Mouse (Mus musculus): ENCODE data around the gene Zmiz1.

Gene Zmiz1

DNA sequence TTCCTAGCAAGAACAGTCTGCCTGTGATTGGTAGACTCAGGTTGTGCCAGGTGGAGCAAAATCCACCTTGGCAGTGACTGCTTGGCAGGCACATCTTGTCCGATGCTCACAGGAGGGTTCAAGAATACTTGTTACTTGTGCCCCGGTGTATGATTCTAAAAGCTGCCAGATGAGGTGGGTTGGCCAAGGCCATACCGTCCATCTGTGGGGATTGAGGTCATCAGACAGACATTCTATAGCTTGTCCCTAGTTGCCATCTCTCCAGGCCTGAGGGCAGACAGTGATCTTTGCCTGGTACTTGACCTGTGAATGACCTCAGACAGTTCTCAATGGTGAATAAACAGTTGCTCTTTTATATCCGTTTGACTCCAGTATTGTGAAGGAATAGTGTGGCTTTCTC, 161.8 kb downstream of the Zmiz1 start:
- peak; percentile 52 to 56 for DNase-seq

DNA sequence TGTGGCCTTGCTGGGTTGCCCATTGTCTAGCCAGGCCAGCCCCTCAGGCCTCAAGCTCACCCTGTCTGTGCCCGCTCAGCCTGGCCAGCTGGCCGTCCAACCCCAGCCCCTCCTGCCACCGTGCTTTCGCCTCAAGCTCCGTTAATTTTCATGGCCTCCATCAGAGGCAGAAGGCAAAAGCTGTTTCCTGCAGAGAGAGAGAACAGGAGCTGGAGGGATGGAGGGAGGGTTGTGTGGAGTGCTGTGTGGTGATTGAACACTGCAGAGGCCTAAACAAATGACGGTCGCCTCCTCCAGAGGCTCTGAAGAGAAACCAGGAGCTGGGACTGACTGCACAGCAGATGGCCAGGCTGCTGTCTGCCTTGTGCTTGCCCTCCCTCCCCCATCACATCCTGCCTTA, 164.7 kb downstream of the Zmiz1 start:
- DNase-seq = peak; percentile 63 to 69

- DNase-seq = no peak
Measured at GRCm38 (mm10) chr14:25624659-25625058, 165.7 kb downstream of the Zmiz1 start.

GRCm38 (mm10) chr14:25627599-25628255, 168.7 kb downstream of the Zmiz1 start:
- DNase-seq = peak; percentile 73 to 80

DNA sequence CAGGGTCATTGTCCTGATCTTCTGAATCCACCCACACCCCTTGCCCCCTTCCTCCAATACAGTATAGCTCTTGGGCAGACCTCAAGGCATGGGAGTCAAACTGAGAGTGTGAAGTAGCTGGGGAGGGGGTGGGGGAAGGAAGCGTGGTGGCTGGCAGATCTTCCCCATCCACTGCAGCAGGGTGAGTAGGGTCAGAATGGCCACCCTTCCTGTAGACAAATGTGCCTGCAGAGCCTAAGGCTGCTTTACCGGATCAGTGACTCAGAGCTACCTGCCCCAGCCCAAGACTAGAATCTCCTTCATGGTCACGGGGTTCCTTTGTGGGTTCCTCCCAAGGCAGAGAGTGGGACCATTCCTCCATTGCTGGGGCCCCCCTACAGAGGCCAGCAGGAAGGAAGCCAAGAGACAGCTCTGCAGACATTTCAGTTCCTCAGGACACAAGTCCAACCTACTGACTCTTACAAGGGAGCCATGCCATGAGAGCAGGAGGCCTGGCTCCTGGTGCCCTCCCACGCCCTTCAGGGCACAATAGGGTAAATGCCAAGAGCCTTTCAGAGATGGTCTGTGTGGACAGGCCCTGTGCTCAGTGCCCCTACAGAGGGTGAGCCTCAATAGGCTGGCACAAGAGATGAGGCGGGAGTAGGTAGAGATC, 169.6 kb downstream of the Zmiz1 start:
- DNase-seq = peak in 1 of 2 experiments; percentile 45

- DNase-seq = no peak
Measured at GRCm38 (mm10) chr14:25629866-25630606, 171.1 kb downstream of the Zmiz1 start.

DNA sequence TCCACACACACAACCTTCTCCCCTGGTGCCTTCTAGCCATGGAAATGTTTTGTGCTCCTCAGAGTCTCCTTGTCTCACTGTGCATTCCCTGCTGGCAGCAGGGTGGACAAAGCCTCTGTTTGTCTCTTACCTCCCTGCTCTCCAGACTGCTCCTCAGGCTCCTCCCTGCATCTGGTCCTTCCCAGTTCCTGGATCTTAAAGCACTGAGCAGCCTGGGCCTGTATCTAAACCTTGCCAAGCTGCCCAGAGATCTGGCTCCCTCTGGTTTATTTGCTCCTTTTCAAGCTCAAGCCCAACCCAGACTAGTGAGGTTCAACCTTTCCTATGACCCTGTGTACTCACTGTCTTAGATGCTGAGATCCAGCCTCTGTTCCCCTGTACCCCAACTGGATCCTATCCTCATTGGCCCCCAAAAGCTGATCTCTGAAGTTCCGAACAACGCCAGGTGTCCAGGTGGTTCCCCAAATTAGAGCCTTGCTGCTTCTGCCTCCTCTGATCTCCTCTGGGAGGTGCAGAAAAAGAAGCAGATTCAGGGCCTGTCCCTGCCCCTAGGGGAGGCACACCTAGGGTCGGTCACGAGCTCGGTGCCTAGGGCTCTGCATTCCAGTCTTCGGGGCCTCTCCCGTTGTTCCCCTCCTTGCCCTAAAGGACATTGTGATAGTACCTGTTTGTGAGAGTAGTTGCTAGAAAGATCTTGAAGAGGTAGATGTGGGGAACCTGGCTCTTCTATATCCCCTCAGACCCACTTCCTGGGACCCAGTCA, 171.8 kb downstream of the Zmiz1 start:
- peak in 1 of 2 experiments; percentile 47 for DNase-seq

GRCm38 (mm10) chr14:25631481-25631880, 172.5 kb downstream of the Zmiz1 start:
- peak; percentile 63 to 72 for DNase-seq

DNA sequence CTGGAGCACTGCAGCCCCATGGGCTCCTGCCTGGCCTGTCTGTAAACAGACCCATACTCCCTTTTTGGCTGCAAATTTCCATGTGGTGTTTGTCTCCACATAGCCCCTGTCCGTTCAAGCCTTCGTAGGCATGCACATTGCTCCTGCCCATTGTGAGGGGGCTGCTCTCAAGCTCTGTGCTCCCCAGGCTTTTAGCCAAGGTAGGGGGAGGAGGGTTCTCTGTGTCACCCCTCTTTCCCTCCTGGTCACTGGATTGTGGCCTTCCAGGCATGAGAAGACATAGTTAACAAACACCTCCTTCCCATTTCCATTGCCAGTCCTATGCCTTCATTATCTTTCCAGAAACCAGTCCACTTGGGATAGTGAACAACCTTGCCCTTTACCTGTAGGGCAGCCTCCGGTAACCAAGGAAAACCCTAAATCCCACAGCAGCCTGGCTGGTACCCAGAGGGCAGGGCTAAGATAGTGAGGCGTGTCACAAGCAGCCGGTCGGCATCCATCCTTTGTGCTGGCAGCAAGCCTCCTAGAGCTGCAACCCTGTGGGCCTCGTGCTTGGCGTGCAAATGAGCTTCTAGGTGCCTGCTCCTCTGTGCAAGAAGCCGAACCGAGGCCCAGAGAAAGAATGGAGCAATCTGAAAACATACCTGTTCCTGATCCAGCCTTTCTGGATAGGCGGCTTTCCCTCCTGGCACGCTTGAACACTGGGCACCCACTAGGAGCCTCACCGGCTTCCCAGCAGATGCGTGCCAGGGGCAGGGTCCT, 174.7 kb downstream of the Zmiz1 start:
- peak; percentile 68 to 70 for DNase-seq

- no peak for DNase-seq
Measured at GRCm38 (mm10) chr14:25634328-25634727, 175.3 kb downstream of the Zmiz1 start.

- no peak for DNase-seq
Measured at GRCm38 (mm10) chr14:25635746-25636145, 176.8 kb downstream of the Zmiz1 start.

- peak; percentile 76 to 84 for DNase-seq
Measured at GRCm38 (mm10) chr14:25636297-25636696, 177.3 kb downstream of the Zmiz1 start.

DNA sequence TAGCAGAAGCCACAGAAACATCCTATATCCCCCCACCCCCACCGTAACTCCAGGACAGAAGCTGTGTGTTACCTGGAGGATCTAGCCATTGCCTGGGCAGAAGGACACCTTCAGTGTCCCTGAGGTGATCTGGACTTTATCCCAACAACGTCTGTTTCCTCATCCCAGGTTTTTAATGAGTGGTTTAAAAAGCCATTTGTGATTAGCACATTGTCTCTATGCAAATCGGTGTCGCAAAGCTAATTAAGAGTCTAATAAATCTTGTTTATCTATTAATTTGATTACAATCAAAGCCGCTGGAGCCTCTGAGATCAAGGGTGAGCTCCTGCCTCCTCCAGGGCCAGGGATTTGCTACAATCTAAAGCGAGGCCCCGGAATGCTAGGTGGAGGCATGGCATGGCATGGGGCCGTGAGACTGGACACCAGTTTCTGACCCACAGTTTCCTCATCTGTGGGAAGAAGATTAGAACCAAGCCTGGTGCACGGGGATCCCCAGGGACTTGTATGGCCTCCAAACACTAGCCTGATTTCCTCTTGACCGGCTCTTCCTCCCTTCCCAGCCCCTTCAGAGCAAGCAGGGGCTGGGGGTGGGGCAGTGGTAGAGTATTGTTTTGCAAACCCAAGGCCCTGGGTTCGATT, 180.3 kb downstream of the Zmiz1 start:
- no peak for DNase-seq

- no peak for DNase-seq
Measured at GRCm38 (mm10) chr14:25639979-25640378, 181.0 kb downstream of the Zmiz1 start.

DNA sequence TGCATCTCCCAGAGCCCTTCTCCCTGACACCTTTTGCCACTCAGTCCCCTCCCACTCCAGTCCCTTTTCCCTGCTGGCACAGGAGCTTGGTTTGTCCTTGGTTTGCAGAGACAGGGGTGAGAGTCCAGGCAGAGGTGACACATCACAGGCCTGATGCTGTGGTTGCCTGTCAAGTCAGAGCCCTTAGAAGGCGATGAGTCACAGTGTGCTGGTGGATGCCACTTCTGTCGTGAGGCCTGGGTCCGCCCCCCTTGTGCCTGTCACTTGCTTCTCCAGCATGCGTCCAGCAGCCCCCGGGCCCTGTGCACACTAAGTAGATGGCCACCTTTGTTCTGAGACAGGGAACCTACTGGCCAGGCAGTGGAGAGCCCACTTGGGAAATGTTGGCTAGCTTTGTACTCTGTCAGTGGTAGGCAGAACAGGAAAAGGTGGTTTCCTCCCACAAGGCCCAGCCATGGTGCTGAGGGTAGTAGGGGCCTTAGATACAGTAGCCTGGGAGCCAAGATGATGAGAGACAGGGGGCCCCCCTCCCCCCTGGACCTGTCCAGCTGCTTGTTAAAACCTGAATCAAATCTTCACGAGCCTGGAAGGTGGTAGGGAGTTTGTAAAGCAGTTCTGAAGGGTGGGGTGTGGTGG, 181.6 kb downstream of the Zmiz1 start:
- no peak for DNase-seq

DNA sequence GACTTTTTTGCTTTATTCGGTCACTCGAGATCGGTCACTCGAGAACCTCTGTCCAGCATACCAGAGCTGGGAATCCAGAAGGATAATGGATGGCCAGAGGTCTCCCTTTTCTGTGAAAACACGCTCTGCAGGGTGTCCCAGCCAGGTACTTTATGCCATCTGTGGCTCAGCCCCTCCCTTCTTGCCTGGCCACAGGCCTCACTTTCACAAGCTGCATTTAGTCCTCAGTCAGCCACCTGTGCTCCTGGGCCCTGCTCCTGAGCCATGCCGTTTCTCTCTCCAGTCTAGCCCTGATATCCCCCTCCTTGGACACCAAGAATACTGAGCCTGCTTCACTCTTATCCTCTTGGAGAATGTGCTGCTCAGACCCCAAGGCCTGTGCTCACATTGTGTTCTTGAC, 182.1 kb downstream of the Zmiz1 start:
- peak in 1 of 2 experiments; percentile 68 for DNase-seq

DNA sequence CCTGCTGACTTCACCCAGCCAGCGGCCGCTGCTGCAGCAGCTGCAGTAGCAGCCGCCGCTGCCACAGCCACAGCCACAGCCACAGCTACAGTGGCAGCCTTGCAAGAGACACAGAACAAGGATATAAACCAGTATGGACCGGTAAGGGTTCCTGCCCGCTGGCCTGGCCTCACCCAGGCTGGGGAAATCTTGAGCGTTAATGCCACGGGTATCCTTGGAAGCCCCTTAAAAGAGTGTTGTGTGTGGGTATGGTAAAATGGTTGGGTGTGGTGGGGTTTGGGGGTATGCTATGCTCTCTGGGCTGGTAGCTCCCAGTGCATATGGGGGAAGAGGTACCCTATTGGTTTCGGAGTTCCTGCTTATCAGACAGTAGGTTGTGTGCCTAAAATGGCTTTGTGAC, 186.7 kb downstream of the Zmiz1 start:
- DNase-seq = no peak

GRCm38 (mm10) chr14:25646161-25646621, 187.2 kb downstream of the Zmiz1 start:
- DNase-seq = peak; percentile 75

GRCm38 (mm10) chr14:25651131-25651530, 192.1 kb downstream of the Zmiz1 start:
- no peak for DNase-seq

- DNase-seq = no peak
Measured at GRCm38 (mm10) chr14:25651905-25652304, 192.9 kb downstream of the Zmiz1 start.

Data from cerebellum, adult 18-20 months (tissue).